Mouse (Mus musculus): ENCODE results near the gene Rbms3. TPM values are rescaled to one million over a fixed set of nuclear protein-coding genes. Genes with fewer than 3 reads are reported as not detected.

The Rbms3 gene
- total and polyA plus RNA-seq, 3 experiments, result not detected

GRCm38 (mm10) chr9:117429217-117430105 is 200.3 kb downstream of the Rbms3 start:
- Histone ChIP-seq H3K9ac (ENCODE audit: insufficient read depth, low read depth) (no peak overlapping the region), H3K4me1 (ENCODE audit: control insufficient read depth in 1 of 2, insufficient read depth in 2 of 2) (no peaks in the 10 kb centered on the region), H3K9me3 (replicated peaks; ENCODE audit: low read length) (peaks cover 73% of the 10 kb centered on the region), H3K4me3 (replicated peaks in 1 of 3; ENCODE audit: low read depth in 2 of 3, low read length in 2 of 3, poor library complexity in 1 of 3) (no peak overlapping the region), H3K27me3 (replicated peaks) (no peaks in the 10 kb centered on the region), H3K36me3 (replicated peaks in 1 of 2; ENCODE audit: control insufficient read depth in 1 of 2, insufficient read depth in 1 of 2, low read length in 1 of 2) (no peaks in the 10 kb centered on the region), H3K27ac (ENCODE audit: insufficient read depth, low read depth) (no peak overlapping the region), H3K4me2 (ENCODE audit: insufficient read depth, low read depth, poor library complexity, severe bottlenecking) (no peak overlapping the region), H3K79me2 (replicated peaks; ENCODE audit: control insufficient read depth, extremely low read depth, insufficient read depth, poor library complexity, severe bottlenecking) (no peaks in the 10 kb centered on the region)
- no peak for DNase-seq (ENCODE audit: extremely low read depth)
- in situ Hi-C loops (cut with MboI; ENCODE audit: low pct_ligation_motif_present, low pct_unique_long_range_greater_than_20kb, low sequenced_read_pairs), result no loop called here
- dilution Hi-C loops (cut with MboI; ENCODE audit: extremely low pct_ligation_motif_present, extremely low pct_unique_long_range_greater_than_20kb, low sequenced_read_pairs), result no loop called here
- no peak for TF ChIP-seq EP300 (IDR thresholded peaks at IDR 0.05; ENCODE audit: low read length)
- TF ChIP-seq MXI1 (IDR thresholded peaks at IDR 0.05; ENCODE audit: low read depth, low read length), result no peak
- TF ChIP-seq BHLHE40 (IDR thresholded peaks at IDR 0.05; ENCODE audit: low read depth, low read length), result no peak
- no peak for TF ChIP-seq ZNF384 (IDR thresholded peaks at IDR 0.05; ENCODE audit: low read depth, low read length)
- TF ChIP-seq POLR2A (IDR thresholded peaks at IDR 0.05; ENCODE audit: low read depth, low read length), result no peak
- no peak for TF ChIP-seq MYC (IDR thresholded peaks at IDR 0.05; ENCODE audit: low read depth, low read length)
- no peak for TF ChIP-seq SIN3A (IDR thresholded peaks at IDR 0.05; ENCODE audit: low read length)
- no peak for TF ChIP-seq CTCF (conservative IDR thresholded peaks at IDR 0.05 in 1 of 2, IDR thresholded peaks at IDR 0.05 in 1 of 2; ENCODE audit: low read depth in 2 of 2, low read length in 2 of 2)
- TF ChIP-seq MAX (IDR thresholded peaks at IDR 0.05; ENCODE audit: low read length), result no peak
- TF ChIP-seq GABPA (IDR thresholded peaks at IDR 0.05; ENCODE audit: insufficient replicate concordance, low read depth, low read length), result no peak
- no peak for TF ChIP-seq RAD21 (IDR thresholded peaks at IDR 0.05; ENCODE audit: low read depth, low read length)
- no peak for TF ChIP-seq ETS1 (conservative IDR thresholded peaks at IDR 0.05; ENCODE audit: low read depth, low read length)
- no peak for TF ChIP-seq NRF1 (IDR thresholded peaks at IDR 0.05; ENCODE audit: low read depth, low read length)
- no peak for TF ChIP-seq E2F4 (IDR thresholded peaks at IDR 0.05; ENCODE audit: insufficient replicate concordance, low read depth, low read length)
- TF ChIP-seq JUND (conservative IDR thresholded peaks at IDR 0.05; ENCODE audit: low read depth, low read length), result no peak

- H3K27me3 ChIP-seq (replicated peaks), result no peaks in the 10 kb centered on the region
- H3K36me3 ChIP-seq (replicated peaks in 1 of 2; ENCODE audit: control insufficient read depth in 1 of 2, insufficient read depth in 1 of 2, low read length in 1 of 2), result no peaks in the 10 kb centered on the region
- dilution Hi-C loops (cut with MboI; ENCODE audit: extremely low pct_ligation_motif_present, extremely low pct_unique_long_range_greater_than_20kb, low sequenced_read_pairs) (no loop called here), in situ Hi-C loops (cut with MboI; ENCODE audit: low pct_ligation_motif_present, low pct_unique_long_range_greater_than_20kb, low sequenced_read_pairs) (no loop called here)
- no peaks in the 10 kb centered on the region for H3K79me2 ChIP-seq (replicated peaks; ENCODE audit: control insufficient read depth, extremely low read depth, insufficient read depth, poor library complexity, severe bottlenecking)
- H3K9ac ChIP-seq (ENCODE audit: insufficient read depth, low read depth), result no peak overlapping the region
- no peak overlapping the region for H3K27ac ChIP-seq (ENCODE audit: insufficient read depth, low read depth)
- no peak overlapping the region for H3K4me3 ChIP-seq (replicated peaks in 1 of 3; ENCODE audit: low read depth in 2 of 3, low read length in 2 of 3, poor library complexity in 1 of 3)
- no peak for TF ChIP-seq ETS1 (conservative IDR thresholded peaks at IDR 0.05; ENCODE audit: low read depth, low read length)
- no peak for TF ChIP-seq RCOR1 (conservative IDR thresholded peaks at IDR 0.05; ENCODE audit: low read depth, low read length)
- TF ChIP-seq MEF2A (IDR thresholded peaks at IDR 0.05; ENCODE audit: borderline replicate concordance, low read depth, low read length), result no peak
- no peak for TF ChIP-seq SMC3 (IDR thresholded peaks at IDR 0.05; ENCODE audit: low read depth, low read length)
- TF ChIP-seq KAT2A (IDR thresholded peaks at IDR 0.05; ENCODE audit: insufficient replicate concordance, low read length), result no peak
- TF ChIP-seq ZMIZ1 (IDR thresholded peaks at IDR 0.05; ENCODE audit: low read depth, low read length), result no peak
- TF ChIP-seq CTCF (conservative IDR thresholded peaks at IDR 0.05 in 1 of 2, IDR thresholded peaks at IDR 0.05 in 1 of 2; ENCODE audit: low read depth in 2 of 2, low read length in 2 of 2), result no peak
- no peak for TF ChIP-seq ELF1 (IDR thresholded peaks at IDR 0.05; ENCODE audit: low read depth, low read length)
- no peak for TF ChIP-seq SIN3A (IDR thresholded peaks at IDR 0.05; ENCODE audit: low read length)
- TF ChIP-seq UBTF (IDR thresholded peaks at IDR 0.05; ENCODE audit: low read depth, low read length), result no peak
- no peak for TF ChIP-seq BHLHE40 (IDR thresholded peaks at IDR 0.05; ENCODE audit: low read depth, low read length)
- TF ChIP-seq USF2 (conservative IDR thresholded peaks at IDR 0.05; ENCODE audit: low read depth, low read length), result no peak
- TF ChIP-seq TBP (conservative IDR thresholded peaks at IDR 0.05; ENCODE audit: low read depth, low read length), result no peak
- TF ChIP-seq HCFC1 (IDR thresholded peaks at IDR 0.05; ENCODE audit: low read depth, low read length), result no peak
- no peak for TF ChIP-seq ZKSCAN1 (IDR thresholded peaks at IDR 0.05; ENCODE audit: borderline replicate concordance, low read depth, low read length)
- TF ChIP-seq MAZ (IDR thresholded peaks at IDR 0.05; ENCODE audit: low read depth, low read length), result no peak
- no peak for TF ChIP-seq NELFE (IDR thresholded peaks at IDR 0.05; ENCODE audit: low read depth, low read length)
- no peak for TF ChIP-seq GABPA (IDR thresholded peaks at IDR 0.05; ENCODE audit: insufficient replicate concordance, low read depth, low read length)
- H3K9me3 ChIP-seq (replicated peaks; ENCODE audit: low read length), result peaks cover 70% of the 10 kb centered on the region
- no peak overlapping the region for H3K4me2 ChIP-seq (ENCODE audit: insufficient read depth, low read depth, poor library complexity, severe bottlenecking)
- H3K4me1 ChIP-seq (ENCODE audit: control insufficient read depth in 1 of 2, insufficient read depth in 2 of 2), result no peaks in the 10 kb centered on the region
- no peak for DNase-seq (ENCODE audit: extremely low read depth)
Measured at GRCm38 (mm10) chr9:117423259-117423658, 206.5 kb downstream of the Rbms3 start.
